Mouse (Mus musculus) heart, embryonic 14.5 days (tissue): ENCODE data around the gene Mllt3. TPM values are rescaled to one million over a fixed set of nuclear protein-coding genes. Genes with fewer than 3 reads are reported as not detected.

Experiments used
- ATAC-seq: fragments of 200-750 bp; cut with Nextera tagmentation; 2 replicates; pipeline ENCODE4 v1.8.0; 2017; ENCODE audit warnings: low read depth, moderate TSS enrichment; ENCODE audit not compliant: insufficient number of reproducible peaks, insufficient read depth, low FRiP score
- H3K27ac ChIP-seq, 2 experiments: fragments of 200-500 bp in 1 of 2; fragments of 300-500 bp in 1 of 2; sonication (generic) in 1 of 2; replicated peaks in 1 of 2; 2 replicates each; pipeline ENCODE4 v1.5.1; 2012 to 2014; ENCODE audit warnings: low read depth in 2 of 2, low read length in 2 of 2, control low read depth in 1 of 2, mild to moderate bottlenecking in 1 of 2, mixed read lengths in 1 of 2; ENCODE audit not compliant: control insufficient read depth in 1 of 2, insufficient read depth in 1 of 2
- H3K27me3 ChIP-seq: fragments of 300-500 bp; sonication (generic); 2 replicates; pipeline ENCODE4 v1.6.1; 2014; ENCODE audit warnings: mild to moderate bottlenecking, low read length, control low read depth; ENCODE audit not compliant: control insufficient read depth, insufficient read depth
- H3K36me3 ChIP-seq: fragments of 300-500 bp; sonication (generic); 2 replicates; pipeline ENCODE4 v1.6.1; 2014; ENCODE audit warnings: mild to moderate bottlenecking, control low read depth, low read length, mixed read lengths; ENCODE audit not compliant: control insufficient read depth, insufficient read depth
- H3K4me1 ChIP-seq, 2 experiments: fragments of 200-500 bp in 1 of 2; fragments of 300-500 bp in 1 of 2; sonication (generic) in 1 of 2; 2 replicates each; pipeline ENCODE4 v1.6.1; 2012 to 2014; ENCODE audit warnings: low read length in 2 of 2, control low read depth in 1 of 2, mixed read lengths in 1 of 2; ENCODE audit not compliant: control insufficient read depth in 2 of 2, insufficient read depth in 2 of 2
- H3K4me2 ChIP-seq: fragments of 300-500 bp; sonication (generic); 2 replicates; pipeline ENCODE4 v1.6.1; 2014; ENCODE audit warnings: mild to moderate bottlenecking, low read length
- H3K4me3 ChIP-seq, 2 experiments: fragments of 200-500 bp in 1 of 2; fragments of 300-500 bp in 1 of 2; sonication (generic) in 1 of 2; 2 replicates each; pipeline ENCODE4 v1.5.1; 2012 to 2014; ENCODE audit warnings: low read length in 2 of 2, mild to moderate bottlenecking in 2 of 2, control low read depth in 1 of 2, low read depth in 1 of 2, moderate library complexity in 1 of 2; ENCODE audit not compliant: control insufficient read depth in 1 of 2, insufficient read depth in 1 of 2
- H3K9ac ChIP-seq: fragments of 300-500 bp; sonication (generic); 2 replicates; pipeline ENCODE4 v1.6.1; 2014; ENCODE audit warnings: mild to moderate bottlenecking, low read length
- H3K9me3 ChIP-seq: fragments of 300-500 bp; sonication (generic); 2 replicates; pipeline ENCODE4 v1.6.1; 2016; ENCODE audit warnings: low read length, control low read depth; ENCODE audit not compliant: control insufficient read depth
- WGBS: fragments of 180-500 bp; shearing (Covaris S2); extraction: QIAGEN DNeasy Blood & Tissue Kit; methylation state at CpG from one replicate; pipeline ENCODE4 v1.1.7; 2014; 5-methylcytosine and 5-hydroxymethylcytosine counted together
- polyA plus RNA-seq: library from polyadenylated mRNA; unstranded; fragments of >200 nt; fragmentation: Nextera tagmentation; extraction: Ambion mirVana; gene quantifications from 2 replicates; pipeline ENCODE4 v1.2.1, GENCODE M21; 2014

Mllt3 gene
- polyA plus RNA-seq, 1 experiment from 2014 or later, result 33.0 TPM

- Histone ChIP-seq H3K36me3 (peaks cover 34% of the 10 kb centered on the region), H3K9me3 (no peaks in the 10 kb centered on the region), H3K27ac (no peak overlapping the region), H3K27me3 (no peaks in the 10 kb centered on the region), H3K4me3 (no peak overlapping the region), H3K4me2 (no peak overlapping the region), H3K4me1 (peaks cover 0 to 4% of the 10 kb centered on the region in 2 experiments; a peak in 2 of 4 replicates), H3K9ac (no peak overlapping the region)
- 83% methylated on average over 5 of the region's 5 CpGs for WGBS
- ATAC-seq, result no peak
Measured at GRCm38 (mm10) chr4:87792511-87792910, 240.7 kb downstream of the Mllt3 start.

GRCm38 (mm10) chr4:87789446-87789845 lies 243.7 kb downstream of the Mllt3 start:
- H3K9me3 ChIP-seq, result no peaks in the 10 kb centered on the region
- H3K27ac ChIP-seq, result no peak overlapping the region
- no peak overlapping the region for H3K4me3 ChIP-seq
- ATAC-seq, result no peak
- no peak overlapping the region for H3K9ac ChIP-seq
- WGBS, result 86% methylated on average over 7 of the region's 7 CpGs
- peaks cover 0 to 2% of the 10 kb centered on the region in 2 experiments; a peak in 1 of 4 replicates for H3K4me1 ChIP-seq
- no peaks in the 10 kb centered on the region for H3K27me3 ChIP-seq
- peaks cover 34% of the 10 kb centered on the region for H3K36me3 ChIP-seq
- H3K4me2 ChIP-seq, result no peak overlapping the region

- H3K27ac ChIP-seq, result no peak overlapping the region
- no peak for ATAC-seq
- peaks cover 4 to 5% of the 10 kb centered on the region in 2 experiments; a peak in 3 of 4 replicates for H3K4me1 ChIP-seq
- H3K4me3 ChIP-seq, result no peak overlapping the region
- no peak overlapping the region for H3K4me2 ChIP-seq
- no peaks in the 10 kb centered on the region for H3K9me3 ChIP-seq
- WGBS, result 66% methylated on average over 8 of the region's 8 CpGs
- H3K27me3 ChIP-seq, result no peaks in the 10 kb centered on the region
- H3K36me3 ChIP-seq, result peaks cover 34% of the 10 kb centered on the region
- no peak overlapping the region for H3K9ac ChIP-seq
Measured at GRCm38 (mm10) chr4:87788691-87789090, 244.5 kb downstream of the Mllt3 start.

- Histone ChIP-seq H3K27ac (no peak overlapping the region), H3K9me3 (no peaks in the 10 kb centered on the region), H3K9ac (no peak overlapping the region), H3K4me1 (peaks cover 5 to 7% of the 10 kb centered on the region in 2 experiments), H3K36me3 (peaks cover 30% of the 10 kb centered on the region), H3K27me3 (no peaks in the 10 kb centered on the region), H3K4me3 (no peak overlapping the region), H3K4me2 (no peak overlapping the region)
- 0 out of 2 replicates have a peak, but pooled peaks have one; percentile 43 for ATAC-seq
- WGBS, result 32% methylated on average over 12 of the region's 12 CpGs
Measured at GRCm38 (mm10) chr4:87785132-87786074, 247.8 kb downstream of the Mllt3 start.

GRCm38 (mm10) chr4:87783809-87784208 lies 249.4 kb downstream of the Mllt3 start:
- Histone ChIP-seq H3K4me3 (no peak overlapping the region), H3K27me3 (no peaks in the 10 kb centered on the region), H3K27ac (peak overlapping the region; percentile 29 to 50; a peak in 2 of 4 replicates), H3K9ac (no peak overlapping the region), H3K4me2 (no peak overlapping the region), H3K9me3 (no peaks in the 10 kb centered on the region), H3K36me3 (peaks cover 26% of the 10 kb centered on the region), H3K4me1 (peaks cover 5 to 7% of the 10 kb centered on the region in 2 experiments)
- WGBS, result 10% methylated on average over 2 of the region's 2 CpGs
- no peak for ATAC-seq

- no peaks in the 10 kb centered on the region for H3K9me3 ChIP-seq
- peaks cover 19% of the 10 kb centered on the region for H3K36me3 ChIP-seq
- 76% methylated on average over 5 of the region's 5 CpGs for WGBS
- H3K27ac ChIP-seq, result no peak overlapping the region
- H3K27me3 ChIP-seq, result no peaks in the 10 kb centered on the region
- no peak for ATAC-seq
- no peak overlapping the region for H3K4me2 ChIP-seq
- H3K9ac ChIP-seq, result no peak overlapping the region
- H3K4me3 ChIP-seq, result no peak overlapping the region
- peaks cover 5 to 7% of the 10 kb centered on the region in 2 experiments for H3K4me1 ChIP-seq
Measured at GRCm38 (mm10) chr4:87781971-87782370, 251.2 kb downstream of the Mllt3 start.

GRCm38 (mm10) chr4:87775721-87776120 lies 257.4 kb downstream of the Mllt3 start:
- H3K27me3 ChIP-seq, result no peaks in the 10 kb centered on the region
- no peak overlapping the region for H3K4me2 ChIP-seq
- no peak overlapping the region for H3K27ac ChIP-seq
- no peak for ATAC-seq
- H3K9ac ChIP-seq, result no peak overlapping the region
- H3K4me3 ChIP-seq, result no peak overlapping the region
- H3K4me1 ChIP-seq, result no peaks in the 10 kb centered on the region
- H3K9me3 ChIP-seq, result no peaks in the 10 kb centered on the region
- 93% methylated on average over 2 of the region's 2 CpGs for WGBS
- H3K36me3 ChIP-seq, result peaks cover 18% of the 10 kb centered on the region
